Mouse (Mus musculus): ENCODE results near the gene 5730455P16Rik.
"Not testable (repeated sequence)": the region's sequence is repeated elsewhere in the genome, so short reads cannot be mapped to it uniquely, and the experiment has no call there.

5730455P16Rik gene

GRCm38 (mm10) chr11:80382626-80383018 lies 4.8 kb upstream of the 5730455P16Rik start:
- peak; percentile 27; the same call in 1 of the 2 replicates for ATAC-seq (ENCODE audit: insufficient number of reproducible peaks, low FRiP score, low TSS enrichment)

GRCm38 (mm10) chr11:80379184-80379583 lies 1.4 kb upstream of the 5730455P16Rik start:
- not testable (repeated sequence) for ATAC-seq (ENCODE audit: insufficient number of reproducible peaks, low FRiP score, low TSS enrichment)

GRCm38 (mm10) chr11:80378452-80379068 lies 726 bp upstream of the 5730455P16Rik start:
- ATAC-seq (ENCODE audit: insufficient number of reproducible peaks, low FRiP score, low TSS enrichment): not testable (repeated sequence)

- no peak for ATAC-seq (ENCODE audit: insufficient number of reproducible peaks, low FRiP score, low TSS enrichment)
Measured at GRCm38 (mm10) chr11:80376651-80377050, 1.2 kb downstream of the 5730455P16Rik start.

- ATAC-seq (ENCODE audit: insufficient number of reproducible peaks, low FRiP score, low TSS enrichment): no peak
Measured at GRCm38 (mm10) chr11:80368949-80369348, 8.9 kb downstream of the 5730455P16Rik start.

- ATAC-seq (ENCODE audit: insufficient number of reproducible peaks, low FRiP score, low TSS enrichment): no peak
Measured at GRCm38 (mm10) chr11:80354832-80355231, 23.0 kb downstream of the 5730455P16Rik start.

- ATAC-seq (ENCODE audit: insufficient number of reproducible peaks, low FRiP score, low TSS enrichment): peak; percentile 49; the same call in 1 of the 2 replicates
Measured at GRCm38 (mm10) chr11:80351832-80352430, 25.9 kb downstream of the 5730455P16Rik start.

GRCm38 (mm10) chr11:80342482-80342881 lies 35.4 kb downstream of the 5730455P16Rik start:
- no peak for ATAC-seq (ENCODE audit: insufficient number of reproducible peaks, low FRiP score, low TSS enrichment)

- no peak for ATAC-seq (ENCODE audit: insufficient number of reproducible peaks, low FRiP score, low TSS enrichment)
Measured at GRCm38 (mm10) chr11:80336351-80336730, 41.5 kb downstream of the 5730455P16Rik start.

- no peak for ATAC-seq (ENCODE audit: insufficient number of reproducible peaks, low FRiP score, low TSS enrichment)
Measured at GRCm38 (mm10) chr11:80335609-80336350, 42.1 kb downstream of the 5730455P16Rik start.

- no peak for ATAC-seq (ENCODE audit: insufficient number of reproducible peaks, low FRiP score, low TSS enrichment)
Measured at GRCm38 (mm10) chr11:80332709-80333400, 45.0 kb downstream of the 5730455P16Rik start.

GRCm38 (mm10) chr11:80324636-80325035 lies 53.2 kb downstream of the 5730455P16Rik start:
- no peak for ATAC-seq (ENCODE audit: insufficient number of reproducible peaks, low FRiP score, low TSS enrichment)

GRCm38 (mm10) chr11:80323255-80323654 lies 54.6 kb downstream of the 5730455P16Rik start:
- no peak for ATAC-seq (ENCODE audit: insufficient number of reproducible peaks, low FRiP score, low TSS enrichment)

- no peak for ATAC-seq (ENCODE audit: insufficient number of reproducible peaks, low FRiP score, low TSS enrichment)
Measured at GRCm38 (mm10) chr11:80315743-80316639, 61.8 kb downstream of the 5730455P16Rik start.

GRCm38 (mm10) chr11:80313944-80314343 lies 63.9 kb downstream of the 5730455P16Rik start:
- no peak for ATAC-seq (ENCODE audit: insufficient number of reproducible peaks, low FRiP score, low TSS enrichment)

- ATAC-seq (ENCODE audit: insufficient number of reproducible peaks, low FRiP score, low TSS enrichment): no peak
Measured at GRCm38 (mm10) chr11:80313462-80313861, 64.4 kb downstream of the 5730455P16Rik start.

GRCm38 (mm10) chr11:80312565-80312964 lies 65.3 kb downstream of the 5730455P16Rik start:
- ATAC-seq (ENCODE audit: insufficient number of reproducible peaks, low FRiP score, low TSS enrichment): no peak

GRCm38 (mm10) chr11:80312049-80312448 lies 65.8 kb downstream of the 5730455P16Rik start:
- no peak for ATAC-seq (ENCODE audit: insufficient number of reproducible peaks, low FRiP score, low TSS enrichment)

GRCm38 (mm10) chr11:80311271-80311670 lies 66.6 kb downstream of the 5730455P16Rik start:
- no peak for ATAC-seq (ENCODE audit: insufficient number of reproducible peaks, low FRiP score, low TSS enrichment)
